ENCODE assay signal across 9 mouse cellular contexts in the genomic region with DNA sequence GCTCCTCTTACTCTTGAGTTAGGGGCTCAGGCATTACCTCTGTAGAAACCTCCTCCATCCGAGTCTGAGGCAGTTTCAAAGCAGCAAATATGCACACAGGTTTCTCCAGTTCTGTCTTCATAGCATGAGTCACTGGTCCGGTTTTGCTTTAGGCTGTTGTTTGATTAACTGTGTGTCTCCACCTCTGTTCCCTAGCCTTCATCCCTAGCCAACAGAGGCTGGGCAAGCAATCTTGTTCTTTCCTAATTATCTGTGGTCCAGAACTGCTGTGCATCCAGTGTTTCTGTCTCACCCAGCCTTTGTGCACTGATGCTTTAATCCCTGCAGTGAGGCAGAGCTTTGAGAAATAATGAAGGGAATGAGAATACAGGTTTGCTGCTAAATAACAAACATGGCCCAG.
DNase-seq lines count a peak whose midpoint lies in the region; ATAC-seq and TF ChIP-seq lines count a peak whose summit lies in the region.
"Had no signal": no experiment of that assay in that cellular context is flagged by ENCODE, and none has a peak within 500 bp of the region (broad histone marks: within the 10 kb centered on the region; RNA-seq: fewer than 3 reads in every experiment).

No protein-coding gene starts in this region.

- no peak for ATAC-seq in heart, embryonic 11.5 days (replicated peaks; ENCODE audit: insufficient number of reproducible peaks, low FRiP score, low TSS enrichment)
- no peak for ATAC-seq in limb, embryonic 11.5 days (ENCODE audit: insufficient number of reproducible peaks, low FRiP score, low TSS enrichment, low read depth)
- peak; percentile 77 for ATAC-seq in stomach, postnatal 0 days (ENCODE audit: low FRiP score, low TSS enrichment)
- no peak for ATAC-seq in kidney, embryonic 16.5 days (ENCODE audit: low FRiP score, low TSS enrichment)

- no peaks in the 10 kb centered on the region for H3K27me3 ChIP-seq in heart, embryonic 11.5 days (ENCODE audit: control insufficient read depth, insufficient read depth, low read length)
- no peaks in the 10 kb centered on the region for H3K27me3 ChIP-seq in limb, embryonic 11.5 days (ENCODE audit: control insufficient read depth, insufficient read depth, low read length)
- H3K27me3 ChIP-seq in stomach, postnatal 0 days (ENCODE audit: control insufficient read depth, insufficient read depth, low read length): no peaks in the 10 kb centered on the region
- H3K27me3 ChIP-seq in kidney, embryonic 16.5 days (ENCODE audit: insufficient read depth, low read length): no peaks in the 10 kb centered on the region
- H3K27me3 ChIP-seq: hindbrain, embryonic 15.5 days had no signal

- no peaks in the 10 kb centered on the region for H3K9me3 ChIP-seq in heart, embryonic 11.5 days (replicated peaks; ENCODE audit: control insufficient read depth, low read length)
- no peaks in the 10 kb centered on the region for H3K9me3 ChIP-seq in limb, embryonic 11.5 days (ENCODE audit: control insufficient read depth, low read length)
- H3K9me3 ChIP-seq in stomach, postnatal 0 days (ENCODE audit: control insufficient read depth, low read length): no peaks in the 10 kb centered on the region
- H3K9me3 ChIP-seq in kidney, embryonic 16.5 days (ENCODE audit: low read length): no peaks in the 10 kb centered on the region
- H3K9me3 ChIP-seq: hindbrain, embryonic 15.5 days had no signal

- DNase-seq in heart, postnatal 36 days: no peak
- peak; percentile 46 for DNase-seq in urinary bladder, postnatal 14 days (ENCODE audit: low spot score)
- DNase-seq in urinary bladder, postnatal 25 days (ENCODE audit: low spot score): no peak
- no peak for DNase-seq in limb, embryonic 11.5 days (ENCODE audit: low spot score)
- DNase-seq in stomach, postnatal 0 days (ENCODE audit: low spot score): peak; percentile 32
- DNase-seq in lung, postnatal 10 days: no peak

- 0 out of 2 replicates have a peak overlapping the region, but pooled peaks have one; percentile 16 for H3K9ac ChIP-seq in heart, embryonic 11.5 days (ENCODE audit: low read depth, low read length)
- H3K9ac ChIP-seq in limb, embryonic 11.5 days (ENCODE audit: low read length): peak overlapping the region; percentile 17; the same call in 1 of the 2 replicates
- H3K9ac ChIP-seq in stomach, postnatal 0 days (ENCODE audit: low read length): no peak overlapping the region
- no peak overlapping the region for H3K9ac ChIP-seq in kidney, embryonic 16.5 days (replicated peaks; ENCODE audit: low read length)
- H3K9ac ChIP-seq: hindbrain, embryonic 15.5 days had no signal

- peaks cover 28% of the 10 kb centered on the region for H3K4me1 ChIP-seq in heart, embryonic 11.5 days (ENCODE audit: control insufficient read depth, insufficient read depth, low read length)
- H3K4me1 ChIP-seq in limb, embryonic 11.5 days (ENCODE audit: control insufficient read depth, insufficient read depth, low read length): peaks cover 20% of the 10 kb centered on the region
- no peaks in the 10 kb centered on the region for H3K4me1 ChIP-seq in stomach, postnatal 0 days (replicated peaks; ENCODE audit: control insufficient read depth, insufficient read depth)
- no peaks in the 10 kb centered on the region; the same call in 1 of the 2 replicates for H3K4me1 ChIP-seq in kidney, embryonic 16.5 days (ENCODE audit: insufficient read depth, low read length)

- 63% methylated on average over 2 of the region's 2 CpGs for WGBS in heart, embryonic 11.5 days (ENCODE audit: insufficient replicate concordance)
- 39% methylated on average over 2 of the region's 2 CpGs for WGBS in limb, embryonic 11.5 days
- 47% methylated on average over 2 of the region's 2 CpGs for WGBS in stomach, postnatal 0 days
- 41% methylated on average over 2 of the region's 2 CpGs for WGBS in kidney, embryonic 16.5 days

- TF ChIP-seq CTCF in stomach, postnatal 0 days (IDR thresholded peaks at IDR 0.05; ENCODE audit: low read depth): no peak

- H3K36me3 ChIP-seq in heart, embryonic 11.5 days (ENCODE audit: control insufficient read depth, insufficient read depth, low read length): no peaks in the 10 kb centered on the region
- no peaks in the 10 kb centered on the region for H3K36me3 ChIP-seq in limb, embryonic 11.5 days (ENCODE audit: control insufficient read depth, insufficient read depth, low read length)
- no peaks in the 10 kb centered on the region for H3K36me3 ChIP-seq in stomach, postnatal 0 days (ENCODE audit: control insufficient read depth, insufficient read depth, low read length)
- H3K36me3 ChIP-seq in kidney, embryonic 16.5 days (ENCODE audit: insufficient read depth, low read length): no peaks in the 10 kb centered on the region
- H3K36me3 ChIP-seq: hindbrain, embryonic 15.5 days had no signal

- no peak overlapping the region for H3K4me3 ChIP-seq in heart, embryonic 11.5 days (ENCODE audit: low read depth, low read length)
- no peak overlapping the region for H3K4me3 ChIP-seq in limb, embryonic 11.5 days (ENCODE audit: low read depth, low read length)
- H3K4me3 ChIP-seq in stomach, postnatal 0 days (ENCODE audit: low read depth, low read length): no peak overlapping the region
- no peak overlapping the region for H3K4me3 ChIP-seq in kidney, embryonic 16.5 days (ENCODE audit: low read length)
- H3K4me3 ChIP-seq: hindbrain, embryonic 15.5 days had no signal

- TF ChIP-seq EP300 in stomach, postnatal 0 days (optimal IDR thresholded peaks at IDR 0.05): no peak

- intact Hi-C loops in heart, postnatal 36 days (cut with DNase I): no loop called here

- no peak overlapping the region for H3K27ac ChIP-seq in heart, embryonic 11.5 days (ENCODE audit: low read depth, low read length)
- peak overlapping the region; percentile 45 for H3K27ac ChIP-seq in limb, embryonic 11.5 days (replicated peaks; ENCODE audit: low read depth, low read length)
- peak overlapping the region; percentile 63 for H3K27ac ChIP-seq in stomach, postnatal 0 days (replicated peaks)
- no peak overlapping the region for H3K27ac ChIP-seq in kidney, embryonic 16.5 days (ENCODE audit: low read length)
- H3K27ac ChIP-seq: hindbrain, embryonic 15.5 days had no signal

- no peak overlapping the region for H3K4me2 ChIP-seq in heart, embryonic 11.5 days
- no peak overlapping the region for H3K4me2 ChIP-seq in limb, embryonic 11.5 days (ENCODE audit: low read depth, severe bottlenecking)
- no peak overlapping the region for H3K4me2 ChIP-seq in stomach, postnatal 0 days (replicated peaks; ENCODE audit: low read depth)
- no peak overlapping the region for H3K4me2 ChIP-seq in kidney, embryonic 16.5 days (replicated peaks; ENCODE audit: low read depth, low read length)
- H3K4me2 ChIP-seq: hindbrain, embryonic 15.5 days had no signal

Comparison
In these comparisons a context has a peak if more than half of its experiments do, and no peak if none do; other contexts are left out.
1. DNase-seq: peak in urinary bladder, postnatal 14 days (single experiment) and stomach, postnatal 0 days (single experiment); none in heart, postnatal 36 days (0 of 2), urinary bladder, postnatal 25 days (single experiment), limb, embryonic 11.5 days (single experiment) and lung, postnatal 10 days (single experiment).
2. H3K27ac ChIP-seq: peak in limb, embryonic 11.5 days (single experiment) and stomach, postnatal 0 days (single experiment); none in heart, embryonic 11.5 days (single experiment) and kidney, embryonic 16.5 days (single experiment).
3. H3K9ac ChIP-seq: peak in heart, embryonic 11.5 days (single experiment) and limb, embryonic 11.5 days (single experiment); none in stomach, postnatal 0 days (single experiment) and kidney, embryonic 16.5 days (single experiment).